Mouse (Mus musculus) lung, postnatal 0 days (tissue): ENCODE results near the gene Hmcn2. TPM values are rescaled to one million over a fixed set of nuclear protein-coding genes. Genes with fewer than 3 reads are reported as not detected.

Experiments
- ATAC-seq: fragments of 200-750 bp; cut with Nextera tagmentation; 2 replicates; pipeline ENCODE4 v1.8.0; 2017; ENCODE audit warnings: moderate library complexity
- DNase-seq: peaks from one replicate; pipeline ENCODE4 v3.0.0-alpha.2; 2016; ENCODE audit warnings: low spot score
- H3K27ac ChIP-seq: fragments of 300-500 bp; sonication (generic); 2 replicates; pipeline ENCODE4 v1.5.1; 2014; ENCODE audit warnings: antibody characterized with exemption, mild to moderate bottlenecking, low read length, mixed read lengths
- H3K27me3 ChIP-seq: fragments of 300-500 bp; sonication (generic); replicated peaks from 2 replicates; pipeline ENCODE4 v1.6.1; 2014; ENCODE audit warnings: low read length, mixed read lengths; ENCODE audit not compliant: insufficient read depth
- H3K36me3 ChIP-seq: fragments of 300-500 bp; sonication (generic); 2 replicates; pipeline ENCODE4 v1.6.1; 2014; ENCODE audit warnings: low read length, mixed read lengths; ENCODE audit not compliant: insufficient read depth
- H3K4me1 ChIP-seq: fragments of 300-500 bp; sonication (generic); 2 replicates; pipeline ENCODE4 v1.6.1; 2014; ENCODE audit warnings: antibody characterized with exemption, low read depth, low read length, mixed read lengths; ENCODE audit not compliant: insufficient read depth
- H3K4me2 ChIP-seq: fragments of 300-500 bp; sonication (generic); replicated peaks from 2 replicates; pipeline ENCODE4 v1.6.1; 2014; ENCODE audit warnings: low read depth, mild to moderate bottlenecking, low read length, moderate library complexity, mixed read lengths
- H3K4me3 ChIP-seq: fragments of 300-500 bp; sonication (generic); 2 replicates; pipeline ENCODE4 v1.5.1; 2014; ENCODE audit warnings: low read depth, low read length
- H3K9ac ChIP-seq: fragments of 300-500 bp; sonication (generic); replicated peaks from 2 replicates; pipeline ENCODE4 v1.6.1; 2014; ENCODE audit warnings: low read depth, mild to moderate bottlenecking
- H3K9me3 ChIP-seq: fragments of 300-500 bp; sonication (generic); 2 replicates; pipeline ENCODE4 v1.6.1; 2016; ENCODE audit warnings: low read length, mixed read lengths
- CTCF ChIP-seq: IDR thresholded peaks from 2 replicates; pipeline ENCODE4 v1.5.1; 2016; ENCODE audit warnings: antibody characterized with exemption, mild to moderate bottlenecking
- EP300 ChIP-seq: IDR thresholded peaks from 2 replicates; pipeline ENCODE4 v1.6.1; 2016; ENCODE audit warnings: antibody characterized with exemption, mild to moderate bottlenecking, control low read depth
- WGBS: fragments of 180-500 bp; shearing (Covaris S2); extraction: QIAGEN DNeasy Blood & Tissue Kit; methylation state at CpG from one replicate; pipeline ENCODE4 v1.1.7; 2014; 5-methylcytosine and 5-hydroxymethylcytosine counted together
- polyA plus RNA-seq: library from polyadenylated mRNA; unstranded; fragments of >200 nt; fragmentation: Nextera tagmentation; extraction: Ambion mirVana; gene quantifications from 2 replicates; pipeline ENCODE4 v1.2.1, GENCODE M21; 2015

The Hmcn2 gene
- polyA plus RNA-seq: 1.1 and 1.3 TPM in 2 replicates

- Histone ChIP-seq H3K9me3 (no peaks in the 10 kb centered on the region), H3K4me1 (no peaks in the 10 kb centered on the region), H3K36me3 (no peaks in the 10 kb centered on the region), H3K9ac (no peak within 1 kb of the TSS), H3K27ac (no peak within 1 kb of the TSS), H3K4me2 (no peak within 1 kb of the TSS), H3K27me3 (peaks cover 39% of the 10 kb centered on the region), H3K4me3 (no peak within 1 kb of the TSS; the same call in 1 of the 2 replicates)
- DNase-seq (no peak), ATAC-seq (no peak)
- TF ChIP-seq CTCF (no peak), EP300 (no peak)
- 2% methylated on average over 22 of the region's 33 CpGs for WGBS
Measured at GRCm38 (mm10) chr2:31314007-31314465, at the start of gene Hmcn2. Hmcn2 (plus strand) TSS chr2:31314415.

GRCm38 (mm10) chr2:31267447-31267846 is 46.8 kb upstream of the Hmcn2 start:
- ATAC-seq (no peak), DNase-seq (peak; percentile 12)
- 65% methylated on average over 6 of the region's 6 CpGs for WGBS
- Histone ChIP-seq H3K4me2 (no peak overlapping the region), H3K9me3 (no peaks in the 10 kb centered on the region), H3K9ac (no peak overlapping the region), H3K4me3 (no peak overlapping the region), H3K4me1 (peaks cover 7% of the 10 kb centered on the region; the same call in 1 of the 2 replicates), H3K27me3 (no peaks in the 10 kb centered on the region), H3K36me3 (no peaks in the 10 kb centered on the region), H3K27ac (no peak overlapping the region)
- TF ChIP-seq CTCF: no peak
- TF ChIP-seq EP300: no peak

GRCm38 (mm10) chr2:31268631-31269030 is 45.6 kb upstream of the Hmcn2 start:
- TF ChIP-seq EP300 (no peak), CTCF (no peak)
- Histone ChIP-seq H3K27me3 (no peaks in the 10 kb centered on the region), H3K9me3 (no peaks in the 10 kb centered on the region), H3K4me1 (peaks cover 7% of the 10 kb centered on the region; the same call in 1 of the 2 replicates), H3K9ac (no peak overlapping the region), H3K4me2 (no peak overlapping the region), H3K4me3 (no peak overlapping the region), H3K27ac (no peak overlapping the region), H3K36me3 (no peaks in the 10 kb centered on the region)
- DNase-seq (no peak), ATAC-seq (no peak)
- WGBS: 62% methylated on average over 5 of the region's 5 CpGs

GRCm38 (mm10) chr2:31269188-31269587 is 45.0 kb upstream of the Hmcn2 start:
- no peak overlapping the region for H3K4me2 ChIP-seq
- no peaks in the 10 kb centered on the region for H3K27me3 ChIP-seq
- H3K9me3 ChIP-seq: no peaks in the 10 kb centered on the region
- H3K4me1 ChIP-seq: 0 out of 2 replicates have a peak, but pooled peaks cover 4% of the 10 kb centered on the region
- 92% methylated on average over 6 of the region's 6 CpGs for WGBS
- DNase-seq: no peak
- no peak for ATAC-seq
- no peak overlapping the region for H3K27ac ChIP-seq
- no peak overlapping the region for H3K4me3 ChIP-seq
- no peaks in the 10 kb centered on the region for H3K36me3 ChIP-seq
- H3K9ac ChIP-seq: no peak overlapping the region
- TF ChIP-seq EP300 (no peak), CTCF (no peak)

- H3K4me1 ChIP-seq: no peaks in the 10 kb centered on the region
- H3K27ac ChIP-seq: no peak overlapping the region
- no peaks in the 10 kb centered on the region for H3K9me3 ChIP-seq
- H3K9ac ChIP-seq: no peak overlapping the region
- WGBS: 94% methylated on average over 10 of the region's 10 CpGs
- DNase-seq (no peak), ATAC-seq (no peak)
- H3K27me3 ChIP-seq: no peaks in the 10 kb centered on the region
- H3K4me3 ChIP-seq: no peak overlapping the region
- H3K4me2 ChIP-seq: no peak overlapping the region
- TF ChIP-seq EP300: no peak
- TF ChIP-seq CTCF: no peak
- no peaks in the 10 kb centered on the region for H3K36me3 ChIP-seq
Measured at GRCm38 (mm10) chr2:31269847-31270246, 44.4 kb upstream of the Hmcn2 start.

- WGBS: 88% methylated on average over 8 of the region's 8 CpGs
- no peak overlapping the region for H3K4me3 ChIP-seq
- H3K27ac ChIP-seq: no peak overlapping the region
- H3K4me2 ChIP-seq: no peak overlapping the region
- ATAC-seq (no peak), DNase-seq (no peak)
- H3K9me3 ChIP-seq: no peaks in the 10 kb centered on the region
- no peaks in the 10 kb centered on the region for H3K27me3 ChIP-seq
- no peaks in the 10 kb centered on the region for H3K36me3 ChIP-seq
- TF ChIP-seq EP300 (no peak), CTCF (no peak)
- H3K4me1 ChIP-seq: no peaks in the 10 kb centered on the region
- H3K9ac ChIP-seq: no peak overlapping the region
Measured at GRCm38 (mm10) chr2:31270470-31270869, 43.7 kb upstream of the Hmcn2 start.

- H3K4me1 ChIP-seq: no peaks in the 10 kb centered on the region
- H3K9ac ChIP-seq: no peak overlapping the region
- H3K9me3 ChIP-seq: no peaks in the 10 kb centered on the region
- peak; percentile 40; the same call in 1 of the 2 replicates for TF ChIP-seq CTCF
- no peak for TF ChIP-seq EP300
- H3K4me3 ChIP-seq: no peak overlapping the region
- no peaks in the 10 kb centered on the region for H3K27me3 ChIP-seq
- H3K27ac ChIP-seq: no peak overlapping the region
- DNase-seq (no peak), ATAC-seq (no peak)
- 78% methylated on average over 1 of the region's 1 CpGs for WGBS
- no peak overlapping the region for H3K4me2 ChIP-seq
- no peaks in the 10 kb centered on the region for H3K36me3 ChIP-seq
Measured at GRCm38 (mm10) chr2:31271071-31271470, 43.1 kb upstream of the Hmcn2 start.
